Mouse (Mus musculus): Measurements from ENCODE around the gene Gm47995.

- TF ChIP-seq CTCF (IDR thresholded peaks at IDR 0.05; ENCODE audit: low read depth, low read length) = no peak
- no peak for TF ChIP-seq TAL1 (conservative IDR thresholded peaks at IDR 0.05; ENCODE audit: low read depth, low read length)
- no peak for TF ChIP-seq GATA2 (IDR thresholded peaks at IDR 0.05; ENCODE audit: borderline replicate concordance, low read depth, low read length)
- TF ChIP-seq GATA1 (IDR thresholded peaks at IDR 0.05; ENCODE audit: borderline replicate concordance, low read length) = no peak
Measured at GRCm38 (mm10) chr1:151220098-151220497, 21.9 kb downstream of the Gm47995 start.

All from G1E (cell line).